Mouse (Mus musculus): ENCODE data around the gene Rpl15.
"Not testable (repeated sequence)": the region's sequence is repeated elsewhere in the genome, so short reads cannot be mapped to it uniquely, and the experiment has no call there.

Rpl15 gene

GRCm38 (mm10) chr14:18240132-18240531, 31.1 kb downstream of the Rpl15 start:
- no peak for DNase-seq

- peak; percentile 98 for DNase-seq
Measured at GRCm38 (mm10) chr14:18238750-18239731, 32.1 kb downstream of the Rpl15 start, which contains the start of gene Nr1d2. Gene Nr1d2, minus strand, starts transcription at chr14:18239127.

GRCm38 (mm10) chr14:18238131-18238749, 33.0 kb downstream of the Rpl15 start:
- peak; percentile 97 for DNase-seq

GRCm38 (mm10) chr14:18237381-18237780, 33.8 kb downstream of the Rpl15 start:
- no peak for DNase-seq

GRCm38 (mm10) chr14:18236496-18237235, 34.5 kb downstream of the Rpl15 start:
- not testable (repeated sequence) for DNase-seq

- DNase-seq, result no peak
Measured at GRCm38 (mm10) chr14:18233981-18234960, 36.9 kb downstream of the Rpl15 start.

GRCm38 (mm10) chr14:18233076-18233475, 38.1 kb downstream of the Rpl15 start:
- no peak for DNase-seq

- DNase-seq, result not testable (repeated sequence)
Measured at GRCm38 (mm10) chr14:18231866-18232265, 39.3 kb downstream of the Rpl15 start.

- DNase-seq, result not testable (repeated sequence)
Measured at GRCm38 (mm10) chr14:18229751-18230150, 41.4 kb downstream of the Rpl15 start.

- not testable (repeated sequence) for DNase-seq
Measured at GRCm38 (mm10) chr14:18226181-18226580, 45.0 kb downstream of the Rpl15 start.

- not testable (repeated sequence) for DNase-seq
Measured at GRCm38 (mm10) chr14:18225431-18225830, 45.8 kb downstream of the Rpl15 start.

GRCm38 (mm10) chr14:18221977-18222376, 49.2 kb downstream of the Rpl15 start:
- DNase-seq, result no peak
